Mouse (Mus musculus): ENCODE results near the gene Camk1. TPM values are rescaled to one million over a fixed set of nuclear protein-coding genes. Genes with fewer than 3 reads are reported as not detected.
A peak's percentile ranks its signal among the peaks of the same experiment; 100 is the strongest.

Gene Camk1
- polyA plus RNA-seq, 1 experiment from 2014 or later, result 90.6 TPM

DNA sequence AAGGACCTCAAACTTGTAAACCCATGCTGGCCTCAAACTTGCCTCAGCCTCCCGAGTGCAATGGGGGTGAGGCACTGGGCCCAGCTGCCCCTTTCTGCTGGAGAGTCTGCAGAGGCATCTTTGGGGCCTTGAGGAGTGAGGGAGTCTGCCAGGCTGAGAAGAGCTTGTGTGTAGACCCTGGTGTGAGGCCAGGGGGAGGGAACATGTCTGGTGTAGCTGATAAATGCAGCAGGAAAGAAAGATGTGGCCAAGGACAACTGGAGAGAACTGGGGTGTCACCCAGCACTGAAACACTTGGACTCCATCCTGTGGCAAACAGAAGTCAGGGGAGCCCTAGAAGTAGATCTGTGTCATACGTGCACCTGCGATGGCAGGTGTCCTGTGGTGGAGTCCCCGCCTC lies 29.7 kb upstream of the Camk1 start:
- WGBS, result 92% methylated on average over 4 of the region's 4 CpGs
- H3K9me3 ChIP-seq (replicated peaks; ENCODE audit: low read length), result no peaks in the 10 kb centered on the region
- ATAC-seq (replicated peaks; ENCODE audit: low FRiP score, low read depth) (no peak), DNase-seq (ENCODE audit: low spot score) (no peak)
- H3K4me1 ChIP-seq (replicated peaks; ENCODE audit: insufficient read depth, low read length), result no peaks in the 10 kb centered on the region
- H3K9ac ChIP-seq (ENCODE audit: low read depth, low read length), result no peak overlapping the region
- H3K4me2 ChIP-seq (ENCODE audit: low read length), result no peak overlapping the region
- no peak overlapping the region for H3K27ac ChIP-seq
- TF ChIP-seq CTCF (IDR thresholded peaks at IDR 0.05; ENCODE audit: low read depth), result no peak
- H3K27me3 ChIP-seq (ENCODE audit: insufficient read depth, low read length), result no peaks in the 10 kb centered on the region
- peaks cover 55% of the 10 kb centered on the region for H3K36me3 ChIP-seq (ENCODE audit: insufficient read depth, low read length)
- H3K4me3 ChIP-seq (replicated peaks; ENCODE audit: low read depth, low read length), result no peak overlapping the region

DNA sequence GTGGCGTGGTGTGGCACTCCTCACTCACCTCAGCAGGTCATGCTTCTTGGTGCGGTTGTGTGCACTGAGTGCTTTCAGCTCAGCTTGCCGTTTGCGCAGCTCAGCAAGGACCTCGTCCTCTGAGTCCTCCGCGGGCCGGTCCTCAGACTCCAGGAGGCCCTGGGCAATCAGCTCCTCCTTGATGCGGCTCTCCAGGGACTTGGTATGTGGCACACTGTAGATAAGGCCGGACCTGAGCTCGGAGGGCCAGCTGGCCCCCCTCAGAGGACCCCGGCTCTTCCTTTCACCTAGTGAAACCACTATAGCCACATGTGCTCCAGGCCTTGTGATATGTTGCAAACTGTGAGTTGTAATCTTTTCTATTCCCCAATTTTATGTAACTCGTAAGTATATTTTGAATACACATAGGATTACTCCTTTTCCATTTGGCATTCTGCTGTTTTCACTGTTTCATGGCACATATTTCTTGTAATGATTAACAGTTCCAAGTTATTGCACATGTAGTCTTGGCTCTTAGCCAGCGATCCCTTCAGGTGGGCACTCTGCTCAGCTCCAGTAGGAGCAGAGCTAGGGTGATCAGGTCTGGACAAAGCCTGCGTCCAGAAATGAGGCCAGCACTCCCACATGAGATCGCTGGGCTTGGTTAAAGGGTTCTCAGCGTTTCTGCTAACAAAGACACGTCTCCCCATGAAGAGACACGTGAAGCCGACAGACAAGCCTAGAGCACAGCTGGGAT lies 26.6 kb upstream of the Camk1 start:
- H3K27ac ChIP-seq, result peak overlapping the region; percentile 76
- ATAC-seq (replicated peaks; ENCODE audit: low FRiP score, low read depth), result peak; percentile 68

DNA sequence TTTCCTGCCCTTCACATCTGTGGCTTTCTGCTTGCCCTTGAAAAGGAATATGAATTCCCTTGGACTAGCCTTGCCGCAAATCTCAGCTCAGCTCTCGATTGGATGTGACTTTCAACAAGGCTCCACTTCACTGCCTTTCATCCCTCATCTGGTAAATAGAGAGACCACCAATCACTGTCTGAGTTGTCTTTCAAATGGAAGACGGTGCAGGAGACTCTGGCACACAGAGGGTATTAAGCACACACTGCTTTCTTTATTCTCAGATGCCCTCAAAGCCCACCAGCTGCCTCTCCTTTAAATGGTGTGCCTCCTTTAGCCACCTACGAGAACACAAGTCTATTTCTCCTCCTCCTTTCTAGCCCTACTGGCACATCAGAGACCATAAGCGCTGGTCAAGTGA lies 24.8 kb upstream of the Camk1 start:
- WGBS, result 71% methylated on average over 5 of the region's 5 CpGs
- peaks cover 41% of the 10 kb centered on the region for H3K36me3 ChIP-seq (ENCODE audit: insufficient read depth, low read length)
- ATAC-seq (replicated peaks; ENCODE audit: low FRiP score, low read depth) (no peak), DNase-seq (ENCODE audit: low spot score) (no peak)
- no peak overlapping the region for H3K9ac ChIP-seq (ENCODE audit: low read depth, low read length)
- H3K4me3 ChIP-seq (replicated peaks; ENCODE audit: low read depth, low read length), result no peak overlapping the region
- no peaks in the 10 kb centered on the region for H3K9me3 ChIP-seq (replicated peaks; ENCODE audit: low read length)
- no peaks in the 10 kb centered on the region for H3K27me3 ChIP-seq (ENCODE audit: insufficient read depth, low read length)
- no peak for TF ChIP-seq CTCF (IDR thresholded peaks at IDR 0.05; ENCODE audit: low read depth)
- no peak overlapping the region for H3K4me2 ChIP-seq (ENCODE audit: low read length)
- no peaks in the 10 kb centered on the region for H3K4me1 ChIP-seq (replicated peaks; ENCODE audit: insufficient read depth, low read length)
- H3K27ac ChIP-seq, result peak overlapping the region; percentile 31; the same call in 1 of the 2 replicates

More for the DNA sequence above, 26.6 kb upstream of the Camk1 start:
- no peak for TF ChIP-seq CTCF (IDR thresholded peaks at IDR 0.05; ENCODE audit: low read depth)
- H3K27me3 ChIP-seq (ENCODE audit: insufficient read depth, low read length), result no peaks in the 10 kb centered on the region
- WGBS, result 81% methylated on average over 20 of the region's 20 CpGs
- H3K9ac ChIP-seq (ENCODE audit: low read depth, low read length), result no peak overlapping the region
- DNase-seq (ENCODE audit: low spot score), result peak; percentile 38
- no peaks in the 10 kb centered on the region for H3K4me1 ChIP-seq (replicated peaks; ENCODE audit: insufficient read depth, low read length)
- peaks cover 56% of the 10 kb centered on the region for H3K36me3 ChIP-seq (ENCODE audit: insufficient read depth, low read length)
- H3K4me2 ChIP-seq (ENCODE audit: low read length), result no peak overlapping the region
- no peak overlapping the region for H3K4me3 ChIP-seq (replicated peaks; ENCODE audit: low read depth, low read length)
- H3K9me3 ChIP-seq (replicated peaks; ENCODE audit: low read length), result no peaks in the 10 kb centered on the region

DNA sequence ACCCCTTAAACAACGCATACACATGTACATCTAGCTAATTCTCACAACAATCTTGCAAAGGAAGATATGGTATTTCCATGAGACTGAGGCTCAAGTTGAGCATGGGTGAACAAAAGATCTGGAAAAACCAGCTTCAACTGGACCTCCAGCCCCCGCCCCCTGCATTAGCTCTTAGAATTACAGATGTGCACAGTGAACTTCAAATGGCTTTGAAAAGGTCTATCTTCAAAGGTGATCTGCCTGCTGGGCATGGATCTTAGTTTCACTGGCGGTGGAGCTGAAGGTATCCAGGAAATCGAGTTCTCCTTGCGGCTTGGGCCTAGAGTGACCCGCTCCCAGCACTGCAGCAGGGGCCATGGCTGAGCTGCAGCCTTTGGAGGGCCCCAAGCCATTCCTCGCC lies 24.3 kb upstream of the Camk1 start:
- DNase-seq (ENCODE audit: low spot score) (no peak), ATAC-seq (replicated peaks; ENCODE audit: low FRiP score, low read depth) (no peak)
- H3K9ac ChIP-seq (ENCODE audit: low read depth, low read length), result no peak overlapping the region
- no peaks in the 10 kb centered on the region for H3K9me3 ChIP-seq (replicated peaks; ENCODE audit: low read length)
- H3K27ac ChIP-seq, result peak overlapping the region; percentile 31; the same call in 1 of the 2 replicates
- WGBS, result 78% methylated on average over 7 of the region's 7 CpGs
- H3K4me3 ChIP-seq (replicated peaks; ENCODE audit: low read depth, low read length), result no peak overlapping the region
- peaks cover 38% of the 10 kb centered on the region for H3K36me3 ChIP-seq (ENCODE audit: insufficient read depth, low read length)
- no peak overlapping the region for H3K4me2 ChIP-seq (ENCODE audit: low read length)
- H3K27me3 ChIP-seq (ENCODE audit: insufficient read depth, low read length), result no peaks in the 10 kb centered on the region
- no peaks in the 10 kb centered on the region for H3K4me1 ChIP-seq (replicated peaks; ENCODE audit: insufficient read depth, low read length)
- no peak for TF ChIP-seq CTCF (IDR thresholded peaks at IDR 0.05; ENCODE audit: low read depth)

DNA sequence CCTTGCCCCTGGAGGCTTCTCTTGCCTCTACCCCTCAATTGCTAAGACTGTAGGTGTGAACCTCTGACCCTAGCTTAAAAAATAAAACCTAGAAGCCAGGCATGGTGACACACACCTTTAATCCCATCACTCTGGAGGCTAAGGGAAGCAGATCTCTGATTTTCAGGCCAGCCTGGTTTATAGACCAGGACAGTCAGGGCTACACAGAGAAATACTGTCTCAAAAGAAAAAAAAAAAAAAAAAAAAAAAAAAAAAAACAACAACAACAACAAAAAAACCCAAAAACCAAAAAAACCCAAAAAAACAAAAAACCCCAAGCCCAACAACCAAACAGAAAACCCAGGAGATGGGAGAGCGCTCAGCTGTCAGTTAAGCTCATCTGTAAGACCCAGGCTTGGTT lies 23.8 kb upstream of the Camk1 start:
- Histone ChIP-seq H3K4me1 (replicated peaks; ENCODE audit: insufficient read depth, low read length) (no peaks in the 10 kb centered on the region), H3K27me3 (ENCODE audit: insufficient read depth, low read length) (no peaks in the 10 kb centered on the region), H3K4me3 (replicated peaks; ENCODE audit: low read depth, low read length) (no peak overlapping the region), H3K27ac (no peak overlapping the region), H3K9me3 (replicated peaks; ENCODE audit: low read length) (no peaks in the 10 kb centered on the region), H3K9ac (ENCODE audit: low read depth, low read length) (no peak overlapping the region), H3K4me2 (ENCODE audit: low read length) (no peak overlapping the region), H3K36me3 (ENCODE audit: insufficient read depth, low read length) (peaks cover 35% of the 10 kb centered on the region)
- ATAC-seq (replicated peaks; ENCODE audit: low FRiP score, low read depth), result no peak
- DNase-seq (ENCODE audit: low spot score), result no peak
- 100% methylated on average over 1 of the region's 1 CpGs for WGBS
- TF ChIP-seq CTCF (IDR thresholded peaks at IDR 0.05; ENCODE audit: low read depth), result no peak

DNA sequence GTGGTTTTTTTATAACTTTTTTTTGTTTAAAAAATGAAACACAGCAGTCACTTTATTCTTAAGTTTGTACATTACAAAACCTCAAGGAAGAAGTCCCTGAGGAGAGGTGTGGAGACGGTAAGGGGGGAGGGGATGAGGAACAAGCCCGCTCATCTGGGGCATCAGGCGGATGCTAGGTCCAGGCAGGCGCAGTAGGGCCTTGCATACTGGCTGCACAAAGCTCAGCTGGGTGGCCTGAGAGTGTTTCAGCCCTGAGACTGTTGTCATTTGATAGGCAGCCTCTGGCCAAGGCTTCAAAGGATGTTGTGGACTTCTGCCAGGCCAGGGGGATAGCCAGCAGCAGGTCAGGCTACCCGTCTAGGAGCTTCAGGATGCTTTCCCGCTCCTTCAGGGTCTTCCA lies 22.9 kb upstream of the Camk1 start:
- ATAC-seq (replicated peaks; ENCODE audit: low FRiP score, low read depth), result no peak

More for the DNA sequence above, 22.9 kb upstream of the Camk1 start:
- H3K4me3 ChIP-seq (replicated peaks; ENCODE audit: low read depth, low read length), result no peak overlapping the region
- no peak for DNase-seq (ENCODE audit: low spot score)
- WGBS, result 87% methylated on average over 6 of the region's 6 CpGs
- no peaks in the 10 kb centered on the region for H3K27me3 ChIP-seq (ENCODE audit: insufficient read depth, low read length)
- H3K27ac ChIP-seq, result no peak overlapping the region
- no peak overlapping the region for H3K4me2 ChIP-seq (ENCODE audit: low read length)
- H3K36me3 ChIP-seq (ENCODE audit: insufficient read depth, low read length), result peaks cover 29% of the 10 kb centered on the region
- no peak for TF ChIP-seq CTCF (IDR thresholded peaks at IDR 0.05; ENCODE audit: low read depth)
- H3K4me1 ChIP-seq (replicated peaks; ENCODE audit: insufficient read depth, low read length), result no peaks in the 10 kb centered on the region
- H3K9ac ChIP-seq (ENCODE audit: low read depth, low read length), result no peak overlapping the region
- H3K9me3 ChIP-seq (replicated peaks; ENCODE audit: low read length), result no peaks in the 10 kb centered on the region
